Mouse (Mus musculus): ENCODE results near the gene Satb1. TPM values are rescaled to one million over a fixed set of nuclear protein-coding genes. Genes with fewer than 3 reads are reported as not detected.
A peak's percentile ranks its signal among the peaks of the same experiment; 100 is the strongest.

Gene Satb1
- total and polyA plus RNA-seq, 2 experiments: 0.65 to 0.83 TPM

GRCm38 (mm10) chr17:51840596-51840995, 7.5 kb upstream of the Satb1 start:
- Histone ChIP-seq H3K4me3 (ENCODE audit: insufficient read depth, low read depth, low read length) (no peak overlapping the region), H3K27me3 (ENCODE audit: control insufficient read depth, insufficient read depth, low read length) (no peaks in the 10 kb centered on the region; the same call in 1 of the 2 replicates), H3K9ac (ENCODE audit: low read depth, low read length) (no peak overlapping the region), H3K4me1 (ENCODE audit: control insufficient read depth, insufficient read depth, low read length) (no peaks in the 10 kb centered on the region), H3K36me3 (ENCODE audit: control insufficient read depth, insufficient read depth, low read length) (no peaks in the 10 kb centered on the region), H3K79me2 (ENCODE audit: control insufficient read depth, insufficient read depth, low read length) (no peaks in the 10 kb centered on the region), H3K27ac (replicated peaks; ENCODE audit: insufficient read depth, low read depth, low read length) (no peak overlapping the region)
- 68% methylated on average over 6 of the region's 6 CpGs for WGBS
- TF ChIP-seq POLR2A (IDR thresholded peaks at IDR 0.05; ENCODE audit: extremely low read depth, insufficient read depth, low read length): no peak
- no peak for TF ChIP-seq CTCF (IDR thresholded peaks at IDR 0.05; ENCODE audit: low read depth, low read length)
- no peak for DNase-seq (ENCODE audit: extremely low read depth, low read depth, low spot score)

GRCm38 (mm10) chr17:51839484-51839883, 6.4 kb upstream of the Satb1 start:
- H3K4me1 ChIP-seq (ENCODE audit: control insufficient read depth, insufficient read depth, low read length): no peaks in the 10 kb centered on the region
- DNase-seq (ENCODE audit: extremely low read depth, low read depth, low spot score): no peak
- H3K79me2 ChIP-seq (ENCODE audit: control insufficient read depth, insufficient read depth, low read length): no peaks in the 10 kb centered on the region
- 84% methylated on average over 5 of the region's 5 CpGs for WGBS
- no peaks in the 10 kb centered on the region; the same call in 1 of the 2 replicates for H3K27me3 ChIP-seq (ENCODE audit: control insufficient read depth, insufficient read depth, low read length)
- no peak overlapping the region for H3K27ac ChIP-seq (replicated peaks; ENCODE audit: insufficient read depth, low read depth, low read length)
- H3K4me3 ChIP-seq (ENCODE audit: insufficient read depth, low read depth, low read length): no peak overlapping the region
- no peak overlapping the region for H3K9ac ChIP-seq (ENCODE audit: low read depth, low read length)
- no peaks in the 10 kb centered on the region for H3K36me3 ChIP-seq (ENCODE audit: control insufficient read depth, insufficient read depth, low read length)
- TF ChIP-seq POLR2A (IDR thresholded peaks at IDR 0.05; ENCODE audit: extremely low read depth, insufficient read depth, low read length) (no peak), CTCF (IDR thresholded peaks at IDR 0.05; ENCODE audit: low read depth, low read length) (no peak)

GRCm38 (mm10) chr17:51836901-51837300, 3.8 kb upstream of the Satb1 start:
- H3K79me2 ChIP-seq (ENCODE audit: control insufficient read depth, insufficient read depth, low read length): no peaks in the 10 kb centered on the region
- H3K27me3 ChIP-seq (ENCODE audit: control insufficient read depth, insufficient read depth, low read length): peaks cover 11% of the 10 kb centered on the region
- H3K9ac ChIP-seq (ENCODE audit: low read depth, low read length): no peak overlapping the region
- H3K4me3 ChIP-seq (ENCODE audit: insufficient read depth, low read depth, low read length): no peak overlapping the region
- H3K36me3 ChIP-seq (ENCODE audit: control insufficient read depth, insufficient read depth, low read length): no peaks in the 10 kb centered on the region
- WGBS: 19% methylated on average over 1 of the region's 1 CpGs
- TF ChIP-seq POLR2A (IDR thresholded peaks at IDR 0.05; ENCODE audit: extremely low read depth, insufficient read depth, low read length) (no peak), CTCF (IDR thresholded peaks at IDR 0.05; ENCODE audit: low read depth, low read length) (no peak)
- H3K4me1 ChIP-seq (ENCODE audit: control insufficient read depth, insufficient read depth, low read length): peaks cover 1% of the 10 kb centered on the region; the same call in 1 of the 2 replicates
- no peak for DNase-seq (ENCODE audit: extremely low read depth, low read depth, low spot score)
- H3K27ac ChIP-seq (replicated peaks; ENCODE audit: insufficient read depth, low read depth, low read length): no peak overlapping the region

- WGBS: 82% methylated on average over 5 of the region's 5 CpGs
These were observed 3.2 kb upstream of the Satb1 start for GRCm38 (mm10) chr17:51836243-51836642.

DNA sequence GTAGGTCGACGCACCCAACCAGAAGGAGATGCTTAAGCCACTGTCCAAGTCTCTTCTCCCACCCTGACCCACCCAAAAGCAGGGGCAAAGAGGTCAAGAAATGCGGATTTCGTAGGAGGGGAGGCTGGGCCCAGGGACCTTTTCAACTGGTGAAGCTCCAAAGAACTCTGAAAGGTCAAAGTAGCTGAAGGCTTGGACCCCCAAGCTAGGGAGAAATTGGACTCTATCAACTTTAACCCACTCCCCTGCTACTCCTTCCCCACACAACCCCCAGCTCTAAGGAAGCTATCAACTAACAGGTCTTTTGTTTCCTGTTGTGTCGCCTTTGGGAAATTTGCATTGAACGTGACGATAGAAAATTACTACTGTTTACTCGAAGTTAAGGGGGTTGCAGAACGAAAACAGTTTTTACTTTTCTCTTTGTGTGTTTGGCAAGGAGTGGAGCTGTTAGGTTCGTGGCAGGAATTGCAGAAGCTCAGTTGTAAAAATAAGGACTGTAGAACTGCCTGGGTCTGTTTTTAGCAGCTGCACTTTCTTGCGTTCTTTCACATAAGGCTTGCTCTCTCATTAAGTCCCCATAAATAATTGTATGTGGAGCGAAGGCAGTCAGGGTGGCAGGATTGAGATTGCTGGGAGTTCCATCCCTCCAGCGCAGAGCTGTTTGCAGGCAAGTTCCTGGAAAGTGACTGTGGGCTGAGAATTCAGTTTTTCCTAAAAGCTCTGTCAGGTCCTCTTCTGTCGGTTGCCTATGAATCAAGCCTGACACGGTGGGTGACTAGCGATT, 680 bp upstream of the Satb1 start:
- no peaks in the 10 kb centered on the region for H3K79me2 ChIP-seq (ENCODE audit: control insufficient read depth, insufficient read depth, low read length)
- peaks cover 21% of the 10 kb centered on the region for H3K27me3 ChIP-seq (ENCODE audit: control insufficient read depth, insufficient read depth, low read length)
- no peak for DNase-seq (ENCODE audit: extremely low read depth, low read depth, low spot score)
- peaks cover 1% of the 10 kb centered on the region; the same call in 1 of the 2 replicates for H3K4me1 ChIP-seq (ENCODE audit: control insufficient read depth, insufficient read depth, low read length)
- TF ChIP-seq CTCF (IDR thresholded peaks at IDR 0.05; ENCODE audit: low read depth, low read length): no peak
- no peak for TF ChIP-seq POLR2A (IDR thresholded peaks at IDR 0.05; ENCODE audit: extremely low read depth, insufficient read depth, low read length)
- no peak overlapping the region for H3K27ac ChIP-seq (replicated peaks; ENCODE audit: insufficient read depth, low read depth, low read length)
- WGBS: 7% methylated on average over 16 of the region's 16 CpGs
- H3K9ac ChIP-seq (ENCODE audit: low read depth, low read length): no peak overlapping the region
- H3K4me3 ChIP-seq (ENCODE audit: insufficient read depth, low read depth, low read length): no peak overlapping the region
- H3K36me3 ChIP-seq (ENCODE audit: control insufficient read depth, insufficient read depth, low read length): no peaks in the 10 kb centered on the region

More at GRCm38 (mm10) chr17:51836243-51836642, 3.2 kb upstream of the Satb1 start:
- Histone ChIP-seq H3K36me3 (ENCODE audit: control insufficient read depth, insufficient read depth, low read length) (no peaks in the 10 kb centered on the region), H3K27me3 (ENCODE audit: control insufficient read depth, insufficient read depth, low read length) (peaks cover 18% of the 10 kb centered on the region), H3K4me3 (ENCODE audit: insufficient read depth, low read depth, low read length) (no peak overlapping the region), H3K79me2 (ENCODE audit: control insufficient read depth, insufficient read depth, low read length) (no peaks in the 10 kb centered on the region), H3K9ac (ENCODE audit: low read depth, low read length) (no peak overlapping the region), H3K27ac (replicated peaks; ENCODE audit: insufficient read depth, low read depth, low read length) (no peak overlapping the region), H3K4me1 (ENCODE audit: control insufficient read depth, insufficient read depth, low read length) (peaks cover 1% of the 10 kb centered on the region; the same call in 1 of the 2 replicates)
- no peak for DNase-seq (ENCODE audit: extremely low read depth, low read depth, low spot score)
- TF ChIP-seq POLR2A (IDR thresholded peaks at IDR 0.05; ENCODE audit: extremely low read depth, insufficient read depth, low read length) (no peak), CTCF (IDR thresholded peaks at IDR 0.05; ENCODE audit: low read depth, low read length) (no peak)

DNA sequence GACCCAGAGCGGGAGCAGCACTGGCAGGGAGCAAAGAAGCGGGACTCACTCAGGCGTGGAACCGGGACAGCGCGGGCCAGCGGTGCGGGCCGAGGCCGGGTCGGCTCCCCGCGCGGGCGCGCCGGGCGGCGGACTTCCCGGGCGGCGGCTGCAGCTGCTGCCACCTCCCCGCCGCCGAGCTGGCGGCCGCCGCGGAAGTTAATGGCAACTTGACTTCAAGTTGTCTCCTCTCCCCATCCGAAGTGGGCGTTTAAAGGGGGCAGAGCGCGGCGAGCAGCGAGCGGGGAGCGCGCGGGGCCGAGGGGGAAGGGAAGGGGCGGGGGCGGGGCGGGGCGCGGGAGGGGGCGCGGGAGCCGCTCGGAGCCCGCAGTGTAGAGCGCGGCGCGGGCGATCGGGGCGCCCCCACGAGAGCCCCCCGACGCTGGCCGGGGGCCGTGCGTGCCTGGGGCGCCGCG, 642 bp downstream of the Satb1 start:
- Histone ChIP-seq H3K79me2 (ENCODE audit: control insufficient read depth, insufficient read depth, low read length) (no peaks in the 10 kb centered on the region), H3K27me3 (ENCODE audit: control insufficient read depth, insufficient read depth, low read length) (peaks cover 21% of the 10 kb centered on the region), H3K4me3 (ENCODE audit: insufficient read depth, low read depth, low read length) (peak overlapping the region; percentile 61), H3K27ac (replicated peaks; ENCODE audit: insufficient read depth, low read depth, low read length) (no peak overlapping the region), H3K4me1 (ENCODE audit: control insufficient read depth, insufficient read depth, low read length) (peaks cover 1% of the 10 kb centered on the region; the same call in 1 of the 2 replicates), H3K9ac (ENCODE audit: low read depth, low read length) (peak overlapping the region; percentile 56), H3K36me3 (ENCODE audit: control insufficient read depth, insufficient read depth, low read length) (no peaks in the 10 kb centered on the region)
- WGBS: under 1% methylated on average over 48 of the region's 66 CpGs
- DNase-seq (ENCODE audit: extremely low read depth, low read depth, low spot score): no peak
- TF ChIP-seq CTCF (IDR thresholded peaks at IDR 0.05; ENCODE audit: low read depth, low read length) (no peak), POLR2A (IDR thresholded peaks at IDR 0.05; ENCODE audit: extremely low read depth, insufficient read depth, low read length) (no peak)
